Mouse (Mus musculus) right cerebral cortex, adult 18-20 months (tissue): ENCODE measurements at regions not wholly inside any gene's neighbourhood (a gene's known extent, or its start where the extent isn't known, plus 50 kb on each side); places are given as distances from the start of the nearest gene placed in this dataset.

Experiments used
- DNase-seq: peaks from one replicate; pipeline ENCODE4 v3.0.0; 2022; ENCODE audit warnings: mixed read lengths

DNA sequence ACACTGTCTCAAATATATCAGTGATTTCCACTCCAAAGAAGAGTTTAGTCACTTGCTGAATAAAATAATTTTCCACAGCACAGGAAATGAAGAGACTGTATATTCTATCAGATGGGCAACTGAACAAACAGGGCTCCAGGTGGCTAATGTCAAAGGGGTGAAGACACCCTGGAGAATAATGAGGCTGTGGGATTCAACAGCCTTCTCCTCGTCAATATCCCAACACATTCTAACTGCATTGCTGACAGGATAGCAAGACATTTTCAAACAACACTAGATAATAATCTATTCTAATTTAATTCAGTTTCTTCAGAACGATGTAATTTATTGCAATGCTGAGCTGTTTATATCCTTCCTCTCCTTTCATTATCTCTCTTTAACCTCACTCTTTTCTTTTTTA, 134.4 kb upstream of the Klhl13 start:
- DNase-seq, result no peak

DNA sequence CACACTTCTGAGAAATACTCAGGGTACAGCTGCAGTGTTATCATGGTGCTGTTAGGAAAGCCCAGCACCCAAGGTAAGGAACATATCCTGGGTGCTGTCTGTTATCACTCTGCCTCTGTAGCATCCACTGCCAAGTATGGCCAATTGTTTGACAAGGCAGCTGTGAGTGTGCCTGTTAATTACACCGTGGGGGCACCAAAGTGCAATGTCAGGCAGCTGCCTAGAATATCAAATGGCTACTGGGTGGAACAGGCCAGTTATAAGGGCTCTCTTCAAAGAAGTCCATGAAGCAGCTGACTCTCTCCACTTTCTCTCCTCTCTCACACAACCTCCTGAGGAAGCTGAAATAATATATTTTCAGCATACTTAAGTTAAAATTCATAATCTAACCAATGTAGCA, 130.3 kb upstream of the Klhl13 start:
- DNase-seq, result no peak

DNA sequence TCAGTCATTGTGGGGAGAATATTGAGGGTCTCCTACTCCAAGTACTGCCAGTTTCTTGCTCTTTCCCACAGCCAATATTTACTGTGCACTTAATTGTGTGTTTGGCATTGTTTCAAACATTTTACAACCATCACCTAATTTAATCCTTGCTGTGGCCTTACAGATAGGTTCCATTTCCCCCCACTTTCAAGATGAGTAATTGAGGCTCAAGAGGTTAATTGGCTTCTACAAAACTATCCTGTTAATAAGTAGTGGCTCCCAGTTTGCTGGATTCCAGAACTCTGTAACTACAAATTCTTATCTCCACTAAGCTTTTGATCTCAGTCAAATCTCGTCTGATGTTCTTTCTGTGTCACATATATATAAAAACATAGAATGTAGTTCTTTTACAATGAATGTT, 112.0 kb upstream of the Klhl13 start:
- DNase-seq, result no peak

DNA sequence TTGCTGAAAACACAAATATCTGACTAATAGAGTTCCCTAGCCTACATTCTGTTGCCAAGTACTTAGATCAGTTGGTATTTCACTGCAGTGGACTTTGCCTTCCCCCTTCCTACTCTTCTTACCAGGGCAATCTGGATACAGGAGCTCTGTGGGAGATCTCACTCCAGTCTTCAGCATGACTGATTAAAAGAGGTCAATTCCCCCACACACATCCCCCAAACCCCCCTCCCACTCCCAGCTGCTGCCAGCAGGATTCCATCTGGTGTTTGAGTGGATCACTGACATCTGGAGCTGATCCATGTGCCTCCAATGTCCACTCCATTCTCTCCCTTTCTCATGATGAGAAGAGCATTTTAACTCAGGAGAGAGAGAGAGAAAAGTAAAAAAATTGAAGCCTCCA, 101.1 kb upstream of the Klhl13 start:
- DNase-seq, result no peak

DNA sequence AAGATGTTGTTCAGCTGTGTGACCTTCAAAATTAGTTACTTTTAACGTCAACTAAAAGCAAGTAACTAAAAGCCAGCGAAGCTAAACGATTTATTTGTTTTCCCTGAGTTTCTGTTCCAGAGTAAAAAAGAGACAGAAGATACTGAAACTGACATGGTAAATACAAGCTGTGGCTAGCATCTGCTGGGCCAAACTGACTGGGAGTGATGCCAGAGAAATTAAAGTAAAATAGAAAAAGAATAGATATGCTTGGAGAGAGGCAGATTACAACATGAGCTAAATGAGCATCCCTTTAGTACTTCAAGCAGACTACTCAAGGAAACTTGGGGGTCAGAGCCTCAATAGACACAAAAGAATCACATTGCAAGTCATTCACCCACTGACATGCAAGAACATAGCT, 88.7 kb upstream of the Klhl13 start:
- DNase-seq, result peak; percentile 1

DNA sequence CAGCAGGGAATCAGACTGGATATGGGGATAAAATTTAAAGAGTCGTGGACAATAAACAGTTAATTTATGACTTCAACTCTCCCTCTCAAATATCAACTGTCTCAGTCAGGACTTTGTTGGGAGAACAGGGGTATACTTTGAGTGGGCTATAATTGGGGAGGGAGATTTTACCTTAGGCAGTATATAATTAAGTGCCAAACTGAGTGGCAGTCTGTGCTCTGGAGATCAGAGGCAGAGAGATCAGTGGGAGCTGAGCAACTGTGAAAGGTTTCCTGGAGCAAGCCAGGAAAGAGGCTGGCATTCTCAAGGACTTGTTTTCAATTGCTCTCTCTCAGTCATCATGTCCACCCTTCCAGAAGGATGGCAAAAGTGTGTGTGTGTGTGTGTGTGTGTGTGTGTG, 57.9 kb upstream of the Klhl13 start:
- DNase-seq, result no peak

DNA sequence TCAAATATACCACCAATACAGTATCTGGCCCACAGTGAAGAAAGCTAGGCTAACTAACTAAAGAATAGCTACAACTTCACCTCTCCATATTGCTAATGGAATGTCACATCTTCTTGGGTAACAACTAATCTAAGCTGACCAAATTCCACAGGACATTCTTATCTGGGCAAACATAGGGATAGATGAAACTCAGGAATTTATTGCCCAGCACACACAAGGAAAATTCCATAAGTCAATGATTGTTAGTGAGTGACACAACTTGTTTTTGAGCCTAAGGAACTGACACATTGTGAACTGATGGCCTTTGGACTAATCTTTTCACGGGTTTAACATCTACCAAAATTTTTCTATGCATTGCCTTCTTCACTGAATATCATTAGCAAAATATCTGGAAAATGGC, 52.6 kb upstream of the Klhl13 start:
- no peak for DNase-seq
